Comparison of ENCODE assay signal across 8 mouse cellular contexts in genomic region chr19:45998694-45999217, GRCm38 (mm10). TPM values are rescaled to one million over a fixed set of nuclear protein-coding genes. Genes with fewer than 3 reads are reported as not detected.
A peak's percentile ranks its signal among the peaks of the same experiment; 100 is the strongest.
DNase-seq lines count a peak whose midpoint lies in the region; ATAC-seq and TF ChIP-seq lines count a peak whose summit lies in the region.

No protein-coding gene starts in this region.

- H3K36me3 ChIP-seq in heart, embryonic 13.5 days, result peaks cover 23% of the 10 kb centered on the region
- H3K36me3 ChIP-seq in ES-E14 (ENCODE audit: control insufficient read depth, insufficient read depth, low read length, poor library complexity, severe bottlenecking), result no peaks in the 10 kb centered on the region
- H3K36me3 ChIP-seq in hindbrain, embryonic 10.5 days, result peaks cover 22% of the 10 kb centered on the region
- H3K36me3 ChIP-seq in midbrain, embryonic 10.5 days, result peaks cover 21% of the 10 kb centered on the region

- no peak for DNase-seq in heart, adult 11 months
- DNase-seq in ES-E14 (ENCODE audit: low read depth, low spot score), result no peak
- DNase-seq in hindbrain, embryonic 10.5 days (ENCODE audit: low spot score), result no peak
- no peak for DNase-seq in midbrain, embryonic 10.5 days (ENCODE audit: low spot score)
- DNase-seq in gastrocnemius, adult 18-20 months (ENCODE audit: low spot score), result no peak
- no peak for DNase-seq in left cerebral cortex, postnatal 36 days (ENCODE audit: low spot score in 2 of 2)
- no peak for DNase-seq in adrenal gland, adult 2 months

- peak overlapping the region; percentile 80 for H3K4me3 ChIP-seq in heart, embryonic 13.5 days
- H3K4me3 ChIP-seq in ES-E14 (ENCODE audit: insufficient read depth in 1 of 2, low read depth in 1 of 2, low read length in 2 of 2, poor library complexity in 1 of 2, severe bottlenecking in 1 of 2), result peak overlapping the region; percentile 76 to 82
- peak overlapping the region; percentile 79 for H3K4me3 ChIP-seq in hindbrain, embryonic 10.5 days
- peak overlapping the region; percentile 69 for H3K4me3 ChIP-seq in midbrain, embryonic 10.5 days

- no peaks in the 10 kb centered on the region; the same call in 1 of the 2 replicates for H3K9me3 ChIP-seq in heart, embryonic 13.5 days
- no peaks in the 10 kb centered on the region for H3K9me3 ChIP-seq in ES-E14 (ENCODE audit: control insufficient read depth, insufficient read depth, low read depth, low read length)
- H3K9me3 ChIP-seq in hindbrain, embryonic 10.5 days, result peaks cover 17% of the 10 kb centered on the region
- H3K9me3 ChIP-seq in midbrain, embryonic 10.5 days (replicated peaks), result peaks cover 17% of the 10 kb centered on the region

- no peak for ATAC-seq in heart, embryonic 13.5 days (ENCODE audit: extremely low read depth, insufficient number of reproducible peaks, low FRiP score, low TSS enrichment)

- intact Hi-C loops in left cerebral cortex, postnatal 36 days (cut with DNase I), result loop anchor here (5.0 kb wide), 1 partner anchor 44 kb away; the partner anchor contains the start of gene Pprc1

- 10% methylated on average over 8 of the region's 8 CpGs for WGBS in heart, embryonic 13.5 days
- 14% methylated on average over 8 of the region's 8 CpGs for WGBS in hindbrain, embryonic 10.5 days
- 16% methylated on average over 8 of the region's 8 CpGs for WGBS in midbrain, embryonic 10.5 days

- no peaks in the 10 kb centered on the region for H3K27me3 ChIP-seq in heart, embryonic 13.5 days (replicated peaks)
- H3K27me3 ChIP-seq in hindbrain, embryonic 10.5 days (ENCODE audit: insufficient read depth, poor library complexity, severe bottlenecking), result peaks cover 10% of the 10 kb centered on the region
- peaks cover 11% of the 10 kb centered on the region for H3K27me3 ChIP-seq in midbrain, embryonic 10.5 days (ENCODE audit: low read depth, poor library complexity, severe bottlenecking)

- H3K27ac ChIP-seq in heart, embryonic 13.5 days (replicated peaks), result no peak overlapping the region
- H3K27ac ChIP-seq in ES-E14 (ENCODE audit: insufficient read depth, low read depth, low read length, poor library complexity, severe bottlenecking), result no peak overlapping the region
- peak overlapping the region; percentile 99 for H3K27ac ChIP-seq in hindbrain, embryonic 10.5 days
- H3K27ac ChIP-seq in midbrain, embryonic 10.5 days (replicated peaks), result peak overlapping the region; percentile 94

- peak overlapping the region; percentile 80 for H3K4me2 ChIP-seq in heart, embryonic 13.5 days

- H3K9ac ChIP-seq in heart, embryonic 13.5 days, result peak overlapping the region; percentile 81
- peak overlapping the region; percentile 37; the same call in 1 of the 2 replicates for H3K9ac ChIP-seq in ES-E14 (ENCODE audit: insufficient read depth, low read depth, low read length, poor library complexity, severe bottlenecking)

- in situ Hi-C loops in ES-E14 (cut with MboI; ENCODE audit: low sequenced_read_pairs in 2 of 2, unreplicated experiment in 2 of 2), result no loop called here

- peaks cover 12% of the 10 kb centered on the region for H3K4me1 ChIP-seq in heart, embryonic 13.5 days
- H3K4me1 ChIP-seq in ES-E14 (ENCODE audit: control insufficient read depth in 2 of 2, insufficient read depth in 2 of 2, low read length in 2 of 2, poor library complexity in 1 of 2), result peaks cover 0 to 2% of the 10 kb centered on the region in 2 experiments; a peak in 1 of 4 replicates
- peaks cover 19% of the 10 kb centered on the region for H3K4me1 ChIP-seq in hindbrain, embryonic 10.5 days (replicated peaks)
- H3K4me1 ChIP-seq in midbrain, embryonic 10.5 days, result peaks cover 22% of the 10 kb centered on the region

TF ChIP-seq in ES-E14, 5 proteins besides CTCF, POLR2A, EP300 and RAD21:
- TF ChIP-seq HCFC1 (IDR thresholded peaks at IDR 0.05; ENCODE audit: borderline replicate concordance, insufficient read depth, low read length) (no peak), ZC3H11A (IDR thresholded peaks at IDR 0.05; ENCODE audit: borderline replicate concordance, low read depth, low read length) (no peak), CHD2 (IDR thresholded peaks at IDR 0.05; ENCODE audit: low read depth, low read length) (0 out of 2 replicates have a peak, but pooled peaks have one; percentile 16), MAFK (IDR thresholded peaks at IDR 0.05; ENCODE audit: insufficient read depth, low read depth, low read length) (no peak), ZNF384 (IDR thresholded peaks at IDR 0.05; ENCODE audit: low read depth, low read length) (peak; percentile 53)

RNA-seq across cellular contexts. Expression of gene Armh3, which starts 0.5 kb away (rescaled TPM):
- polyA plus RNA-seq in heart, embryonic 13.5 days (2015; fragmentation: Nextera tagmentation; extraction: Ambion mirVana), result 12.7 and 13.0 TPM in 2 replicates
- total RNA-seq in ES-E14 (2012; rRNA removed), result 8.0 and 10.1 TPM in 2 replicates
- 16.6 and 19.4 TPM in 2 replicates for polyA plus RNA-seq in hindbrain, embryonic 10.5 days (2016; fragmentation: Nextera tagmentation; extraction: Ambion mirVana)
- 16.7 and 19.8 TPM in 2 replicates for polyA plus RNA-seq in midbrain, embryonic 10.5 days (2016; fragmentation: Nextera tagmentation; extraction: Ambion mirVana)
- total RNA-seq in gastrocnemius, adult 18-20 months (2021), result 10 to 100 TPM; 11.9 to 12.6 TPM
- total RNA-seq in left cerebral cortex, postnatal 36 days (2021), result 10 to 100 TPM; 20.1 to 20.2 TPM
- 10 to 100 TPM; 15.5 to 17.3 TPM for total RNA-seq in adrenal gland, adult 2 months (2021)
- polyA plus RNA-seq in adrenal gland, adult 2 months (2012; rRNA removed), result 6.1 and 8.5 TPM in 2 replicates

RNA-seq across cellular contexts. Expression of gene Hps6, which starts 4.6 kb away (rescaled TPM):
- 5.9 and 6.3 TPM in 2 replicates for polyA plus RNA-seq in heart, embryonic 13.5 days (2015; fragmentation: Nextera tagmentation; extraction: Ambion mirVana)
- 4.9 and 6.9 TPM in 2 replicates for total RNA-seq in ES-E14 (2012; rRNA removed)
- polyA plus RNA-seq in hindbrain, embryonic 10.5 days (2016; fragmentation: Nextera tagmentation; extraction: Ambion mirVana), result 4.8 and 5.7 TPM in 2 replicates
- 4.3 and 4.7 TPM in 2 replicates for polyA plus RNA-seq in midbrain, embryonic 10.5 days (2016; fragmentation: Nextera tagmentation; extraction: Ambion mirVana)
- 1 to 10 TPM; 3.6 to 3.9 TPM for total RNA-seq in gastrocnemius, adult 18-20 months (2021)
- total RNA-seq in left cerebral cortex, postnatal 36 days (2021), result 1 to 10 TPM; 5.9 to 7.1 TPM
- total RNA-seq in adrenal gland, adult 2 months (2021), result 10 to 100 TPM; 11.2 to 15.4 TPM
- polyA plus RNA-seq in adrenal gland, adult 2 months (2012; rRNA removed), result 16.7 and 19.7 TPM in 2 replicates

RNA-seq across cellular contexts. Expression of gene Pprc1, which starts 45.9 kb away (rescaled TPM):
- polyA plus RNA-seq in heart, embryonic 13.5 days (2015; fragmentation: Nextera tagmentation; extraction: Ambion mirVana), result 19.9 and 21.4 TPM in 2 replicates
- 68.4 and 75.1 TPM in 2 replicates for total RNA-seq in ES-E14 (2012; rRNA removed)
- 39.9 and 49.6 TPM in 2 replicates for polyA plus RNA-seq in hindbrain, embryonic 10.5 days (2016; fragmentation: Nextera tagmentation; extraction: Ambion mirVana)
- 41.8 and 45.9 TPM in 2 replicates for polyA plus RNA-seq in midbrain, embryonic 10.5 days (2016; fragmentation: Nextera tagmentation; extraction: Ambion mirVana)
- 10 to 100 TPM; 14.9 to 15.1 TPM for total RNA-seq in gastrocnemius, adult 18-20 months (2021)
- 10 to 100 TPM; 20.5 to 25.5 TPM for total RNA-seq in left cerebral cortex, postnatal 36 days (2021)
- 10 to 100 TPM; 22.5 to 36.4 TPM for total RNA-seq in adrenal gland, adult 2 months (2021)
- polyA plus RNA-seq in adrenal gland, adult 2 months (2012; rRNA removed), result 16.0 and 19.1 TPM in 2 replicates

RNA-seq across cellular contexts. Expression of gene Ldb1, which starts 46.3 kb away (rescaled TPM):
- 64.7 and 69.7 TPM in 2 replicates for polyA plus RNA-seq in heart, embryonic 13.5 days (2015; fragmentation: Nextera tagmentation; extraction: Ambion mirVana)
- total RNA-seq in ES-E14 (2012; rRNA removed), result 123 and 207 TPM in 2 replicates
- polyA plus RNA-seq in hindbrain, embryonic 10.5 days (2016; fragmentation: Nextera tagmentation; extraction: Ambion mirVana), result 90.2 and 111 TPM in 2 replicates
- polyA plus RNA-seq in midbrain, embryonic 10.5 days (2016; fragmentation: Nextera tagmentation; extraction: Ambion mirVana), result 79.0 and 79.2 TPM in 2 replicates
- 10 to 100 TPM; 15.5 to 15.8 TPM for total RNA-seq in gastrocnemius, adult 18-20 months (2021)
- total RNA-seq in left cerebral cortex, postnatal 36 days (2021), result 100 to 1,000 TPM; 108 to 118 TPM
- 10 to 100 TPM; 58.2 to 67.1 TPM for total RNA-seq in adrenal gland, adult 2 months (2021)
- 99.3 and 117 TPM in 2 replicates for polyA plus RNA-seq in adrenal gland, adult 2 months (2012; rRNA removed)

Comparison
In these comparisons a context has a peak if more than half of its experiments do, and no peak if none do; other contexts are left out.
1. H3K27ac ChIP-seq: peak in hindbrain, embryonic 10.5 days (single experiment) and midbrain, embryonic 10.5 days (single experiment); none in heart, embryonic 13.5 days (single experiment) and ES-E14 (single experiment).
2. Peak in every context shown above with its lines, with median percentiles within 50 percentile points of each other: H3K4me3 ChIP-seq.